Mouse (Mus musculus) liver, embryonic 11.5 days (tissue): ENCODE measurements around the gene Misp. TPM values are rescaled to one million over a fixed set of nuclear protein-coding genes. Genes with fewer than 3 reads are reported as not detected.

Source experiments
- ATAC-seq: fragments of 200-750 bp; cut with Nextera tagmentation; replicated peaks from 2 replicates; pipeline ENCODE4 v1.8.0; 2017; ENCODE audit warnings: moderate number of reproducible peaks, mild to moderate bottlenecking, moderate TSS enrichment, moderate library complexity; ENCODE audit not compliant: low FRiP score
- DNase-seq: peaks from one replicate; pipeline ENCODE4 v3.0.0-alpha.2; 2017; ENCODE audit warnings: low spot score
- H3K27ac ChIP-seq: fragments of 300-500 bp; sonication (generic); 2 replicates; pipeline ENCODE4 v1.5.1; 2014; ENCODE audit warnings: mild to moderate bottlenecking, low read depth, low read length, control low read depth
- H3K27me3 ChIP-seq: fragments of 300-500 bp; sonication (generic); replicated peaks from 2 replicates; pipeline ENCODE4 v1.6.1; 2014; ENCODE audit warnings: low read length, mixed read lengths; ENCODE audit not compliant: control insufficient read depth, insufficient read depth
- H3K36me3 ChIP-seq: fragments of 300-500 bp; sonication (generic); 2 replicates; pipeline ENCODE4 v1.6.1; 2014; ENCODE audit warnings: mild to moderate bottlenecking, low read length, moderate library complexity, mixed read lengths; ENCODE audit not compliant: control insufficient read depth, insufficient read depth
- H3K4me1 ChIP-seq: fragments of 300-500 bp; sonication (generic); replicated peaks from 2 replicates; pipeline ENCODE4 v1.6.1; 2014; ENCODE audit warnings: low read length, mixed read lengths; ENCODE audit not compliant: control insufficient read depth, insufficient read depth
- H3K4me2 ChIP-seq: fragments of 300-500 bp; sonication (generic); 2 replicates; pipeline ENCODE4 v1.6.1; 2014; ENCODE audit warnings: mild to moderate bottlenecking, control low read depth, moderate library complexity
- H3K4me3 ChIP-seq: fragments of 300-500 bp; sonication (generic); 2 replicates; pipeline ENCODE4 v1.5.1; 2014; ENCODE audit warnings: low read depth, low read length, control low read depth
- H3K9ac ChIP-seq: fragments of 300-500 bp; sonication (generic); 2 replicates; pipeline ENCODE4 v1.6.1; 2014; ENCODE audit warnings: low read depth, low read length, control low read depth
- H3K9me3 ChIP-seq: fragments of 300-500 bp; sonication (generic); 2 replicates; pipeline ENCODE4 v1.6.1; 2016; ENCODE audit warnings: low read length, inconsistent platforms, mixed read lengths; ENCODE audit not compliant: control insufficient read depth
- WGBS: fragments of 180-500 bp; shearing (Covaris S2); extraction: QIAGEN DNeasy Blood & Tissue Kit; methylation state at CpG from one replicate; pipeline ENCODE4 v1.1.7; 2014; 5-methylcytosine and 5-hydroxymethylcytosine counted together
- polyA plus RNA-seq: library from polyadenylated mRNA; unstranded; fragments of >200 nt; fragmentation: Nextera tagmentation; extraction: Ambion mirVana; gene quantifications from 2 replicates; pipeline ENCODE4 v1.2.1, GENCODE M21; 2014

The Misp gene
- polyA plus RNA-seq, 1 experiment from 2014 or later, result 1.5 TPM

DNA sequence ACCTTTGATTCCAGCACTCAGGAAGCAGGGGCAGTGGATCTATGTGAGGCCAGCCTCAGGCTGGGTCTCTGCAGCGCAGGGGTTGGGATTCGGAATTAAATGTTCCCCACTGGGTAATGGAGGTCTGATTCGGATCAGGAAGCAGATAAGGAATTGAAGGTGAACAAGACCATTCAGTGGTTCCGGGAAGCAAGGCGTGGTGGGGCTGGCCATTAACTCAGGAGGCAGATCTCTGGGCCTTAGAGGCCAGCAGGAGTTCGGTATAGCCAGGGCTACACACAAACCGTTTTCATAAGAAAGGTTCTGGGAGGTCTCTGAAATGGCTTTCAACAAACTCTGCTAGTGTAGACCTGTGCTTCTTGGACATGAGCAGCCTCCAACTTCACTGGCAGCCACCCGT is 32.0 kb downstream of the Misp start:
- H3K27me3 ChIP-seq, result no peaks in the 10 kb centered on the region
- peaks cover 20% of the 10 kb centered on the region for H3K36me3 ChIP-seq
- peak overlapping the region; percentile 100 for H3K27ac ChIP-seq
- H3K4me3 ChIP-seq, result peak overlapping the region; percentile 99
- H3K4me1 ChIP-seq, result peaks cover 49% of the 10 kb centered on the region
- peak overlapping the region; percentile 98 for H3K4me2 ChIP-seq
- ATAC-seq (no peak), DNase-seq (no peak)
- H3K9ac ChIP-seq, result peak overlapping the region; percentile 93
- 28% methylated on average over 8 of the region's 8 CpGs for WGBS
- H3K9me3 ChIP-seq, result no peaks in the 10 kb centered on the region

DNA sequence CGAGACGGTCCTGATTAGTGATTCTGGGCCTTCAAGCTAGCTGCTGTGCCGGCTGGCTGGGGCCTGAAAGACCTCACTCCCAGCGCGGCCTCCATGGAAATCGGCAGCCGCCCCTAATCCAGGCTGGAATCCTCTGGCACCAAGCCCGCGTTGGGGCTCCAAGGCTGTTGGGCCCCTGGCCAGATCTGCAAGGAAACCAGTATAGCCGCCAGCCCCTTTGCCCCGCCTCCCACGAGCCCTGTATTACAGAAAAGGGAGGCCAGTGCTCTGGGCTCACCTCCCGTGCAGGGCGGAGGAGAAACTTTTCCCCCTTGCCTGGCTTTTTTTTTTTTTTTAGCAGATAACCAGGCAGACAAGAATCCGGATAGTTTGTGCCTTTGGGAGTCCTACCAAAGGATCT is 32.6 kb downstream of the Misp start:
- Histone ChIP-seq H3K4me3 (peak overlapping the region; percentile 99), H3K9ac (peak overlapping the region; percentile 93), H3K27ac (peak overlapping the region; percentile 100), H3K4me1 (peaks cover 53% of the 10 kb centered on the region), H3K27me3 (no peaks in the 10 kb centered on the region), H3K4me2 (peak overlapping the region; percentile 98), H3K36me3 (peaks cover 26% of the 10 kb centered on the region), H3K9me3 (no peaks in the 10 kb centered on the region)
- WGBS, result 1% methylated on average over 15 of the region's 15 CpGs
- no peak; the same call in 1 of the 2 replicates for ATAC-seq
- peak; percentile 84 for DNase-seq

- Histone ChIP-seq H3K36me3 (peaks cover 28% of the 10 kb centered on the region), H3K27ac (peak within 1 kb of the TSS; percentile 100), H3K27me3 (no peaks in the 10 kb centered on the region), H3K9ac (peak within 1 kb of the TSS; percentile 99), H3K9me3 (no peaks in the 10 kb centered on the region), H3K4me1 (peaks cover 53% of the 10 kb centered on the region), H3K4me2 (peak within 1 kb of the TSS; percentile 99), H3K4me3 (peak within 1 kb of the TSS; percentile 99)
- ATAC-seq, result peak; percentile 89
- WGBS, result under 1% methylated on average over 74 of the region's 75 CpGs
- peak; percentile 99 for DNase-seq
Observed at GRCm38 (mm10) chr10:79853860-79854795, 33.3 kb downstream of the Misp start, which contains the start of gene Ptbp1. Gene Ptbp1 (plus strand): TSS chr10:79854427.

DNA sequence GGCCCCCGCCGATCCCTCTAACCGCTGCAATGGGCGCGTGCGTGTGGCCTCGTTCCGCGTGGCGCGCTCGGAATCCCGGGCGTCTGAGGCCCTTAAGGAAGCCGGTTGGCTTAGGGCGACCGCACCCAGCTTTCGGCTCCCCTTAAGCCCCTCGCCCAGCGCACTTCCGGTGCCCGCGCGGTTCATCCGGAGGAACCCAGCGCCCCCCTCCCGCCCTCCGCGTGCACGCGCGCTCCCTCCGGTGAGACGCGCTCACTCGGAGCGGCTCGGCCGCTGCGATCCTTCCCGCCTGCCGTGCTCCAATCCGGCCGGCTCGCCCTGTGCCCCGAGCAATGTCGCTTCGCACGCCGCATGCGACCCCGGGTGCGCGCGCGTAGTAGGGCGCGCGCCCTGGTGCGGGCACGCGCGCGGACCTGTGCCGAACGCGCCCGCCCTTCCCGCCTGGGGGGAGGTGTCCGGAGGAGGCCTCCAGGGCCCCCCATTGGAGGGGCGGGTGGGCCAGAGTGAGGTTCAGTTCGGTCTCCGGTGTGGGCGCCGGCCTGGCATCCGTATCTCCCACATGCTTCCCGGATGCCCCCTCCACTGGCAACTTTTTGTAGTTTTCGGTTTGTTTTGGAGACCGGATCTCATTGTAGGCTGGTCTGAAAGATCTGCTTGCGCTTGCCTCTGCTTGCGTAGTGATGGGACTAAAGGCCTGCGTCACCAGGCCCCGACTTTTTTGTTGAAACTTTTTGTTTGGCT is 34.2 kb downstream of the Misp start:
- DNase-seq (peak; percentile 77), ATAC-seq (peak; percentile 21)
- H3K27ac ChIP-seq, result peak overlapping the region; percentile 100
- H3K9ac ChIP-seq, result peak overlapping the region; percentile 99
- H3K4me1 ChIP-seq, result peaks cover 53% of the 10 kb centered on the region
- H3K4me2 ChIP-seq, result peak overlapping the region; percentile 99
- under 1% methylated on average over 83 of the region's 83 CpGs for WGBS
- H3K9me3 ChIP-seq, result no peaks in the 10 kb centered on the region
- peaks cover 37% of the 10 kb centered on the region for H3K36me3 ChIP-seq
- H3K4me3 ChIP-seq, result peak overlapping the region; percentile 99
- no peaks in the 10 kb centered on the region for H3K27me3 ChIP-seq

DNA sequence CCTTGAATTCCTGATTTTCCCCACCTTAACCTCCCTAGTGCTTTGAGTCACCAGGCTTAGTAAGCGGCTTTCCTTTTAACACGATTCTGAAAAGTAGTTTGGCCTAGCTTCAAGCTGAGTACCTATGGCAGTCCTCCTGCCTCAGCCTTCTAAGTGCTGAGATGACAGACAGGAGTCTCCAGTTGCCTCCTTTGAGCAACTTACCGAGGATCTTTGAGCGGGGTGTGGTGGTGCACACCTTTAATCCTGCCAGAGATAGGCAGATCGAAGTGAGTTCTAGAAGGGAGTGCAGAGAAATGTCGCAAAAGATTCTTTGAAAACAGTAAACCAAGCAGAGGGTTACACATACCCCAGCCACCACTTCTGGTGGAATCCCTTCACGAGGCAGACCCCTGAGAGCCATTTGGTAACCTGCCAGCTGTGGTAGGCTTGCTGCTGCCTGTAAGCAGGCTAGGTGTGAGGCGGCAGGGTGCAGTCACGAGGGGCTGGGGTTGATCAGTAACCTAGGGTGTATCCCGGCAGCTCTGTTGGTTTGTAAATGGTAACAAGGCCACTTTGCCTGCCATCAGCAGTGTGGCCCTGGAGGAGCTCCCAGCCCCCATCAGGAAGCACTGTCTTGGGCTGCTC is 34.9 kb downstream of the Misp start:
- peak overlapping the region; percentile 100 for H3K27ac ChIP-seq
- H3K4me1 ChIP-seq, result peaks cover 46% of the 10 kb centered on the region
- H3K9me3 ChIP-seq, result no peaks in the 10 kb centered on the region
- peak overlapping the region; percentile 99 for H3K4me2 ChIP-seq
- no peaks in the 10 kb centered on the region for H3K27me3 ChIP-seq
- peaks cover 44% of the 10 kb centered on the region for H3K36me3 ChIP-seq
- peak overlapping the region; percentile 99 for H3K9ac ChIP-seq
- H3K4me3 ChIP-seq, result peak overlapping the region; percentile 99
- ATAC-seq (no peak), DNase-seq (no peak)
- 2% methylated on average over 10 of the region's 10 CpGs for WGBS

- ATAC-seq (no peak), DNase-seq (no peak)
- H3K4me2 ChIP-seq, result peak overlapping the region; percentile 99
- peak overlapping the region; percentile 99 for H3K9ac ChIP-seq
- peak overlapping the region; percentile 100 for H3K27ac ChIP-seq
- peaks cover 50% of the 10 kb centered on the region for H3K36me3 ChIP-seq
- no peaks in the 10 kb centered on the region for H3K9me3 ChIP-seq
- peak overlapping the region; percentile 99 for H3K4me3 ChIP-seq
- H3K27me3 ChIP-seq, result no peaks in the 10 kb centered on the region
- peaks cover 42% of the 10 kb centered on the region for H3K4me1 ChIP-seq
- 45% methylated on average over 6 of the region's 6 CpGs for WGBS
Observed at GRCm38 (mm10) chr10:79856280-79856679, 35.5 kb downstream of the Misp start.

GRCm38 (mm10) chr10:79856704-79857451 is 36.1 kb downstream of the Misp start:
- ATAC-seq (no peak), DNase-seq (no peak)
- no peaks in the 10 kb centered on the region for H3K9me3 ChIP-seq
- 50% methylated on average over 7 of the region's 7 CpGs for WGBS
- H3K4me1 ChIP-seq, result peaks cover 36% of the 10 kb centered on the region
- peak overlapping the region; percentile 99 for H3K4me3 ChIP-seq
- peak overlapping the region; percentile 100 for H3K27ac ChIP-seq
- H3K9ac ChIP-seq, result peak overlapping the region; percentile 99
- peaks cover 55% of the 10 kb centered on the region for H3K36me3 ChIP-seq
- H3K27me3 ChIP-seq, result no peaks in the 10 kb centered on the region
- peak overlapping the region; percentile 99 for H3K4me2 ChIP-seq

GRCm38 (mm10) chr10:79857452-79857811 is 36.6 kb downstream of the Misp start:
- ATAC-seq, result no peak

More at GRCm38 (mm10) chr10:79857452-79857811, 36.6 kb downstream of the Misp start:
- WGBS, result 40% methylated on average over 4 of the region's 4 CpGs
- peak overlapping the region; percentile 99 for H3K4me2 ChIP-seq
- no peaks in the 10 kb centered on the region for H3K27me3 ChIP-seq
- H3K36me3 ChIP-seq, result peaks cover 61% of the 10 kb centered on the region
- peak overlapping the region; percentile 100 for H3K27ac ChIP-seq
- DNase-seq, result no peak
- H3K9me3 ChIP-seq, result no peaks in the 10 kb centered on the region
- H3K4me3 ChIP-seq, result peak overlapping the region; percentile 99
- peak overlapping the region; percentile 99 for H3K9ac ChIP-seq
- H3K4me1 ChIP-seq, result peaks cover 30% of the 10 kb centered on the region
